Mouse (Mus musculus) MEL (cell line): ENCODE data around the gene Zer1. TPM values are rescaled to one million over a fixed set of nuclear protein-coding genes. Genes with fewer than 3 reads are reported as not detected.

Source experiments
- DNase-seq: peaks from one replicate; pipeline ENCODE4 v3.0.0; 2011; ENCODE audit warnings: low read depth, low spot score
- H3K27ac ChIP-seq: 2 replicates; pipeline ENCODE4 v1.5.1; 2012; ENCODE audit warnings: low read depth, mild to moderate bottlenecking, control low read depth, low read length, moderate library complexity; ENCODE audit not compliant: control insufficient read depth
- H3K27me3 ChIP-seq, 2 experiments: fragments of 150-350 bp in 1 of 2; sonication (generic) in 1 of 2; 2 replicates each; pipeline ENCODE4 v1.6.1; 2012; ENCODE audit warnings: low read length in 2 of 2, mild to moderate bottlenecking in 2 of 2, improper control_type of control experiment in 1 of 2, moderate library complexity in 1 of 2; ENCODE audit not compliant: insufficient read depth in 2 of 2, control insufficient read depth in 1 of 2
- H3K36me3 ChIP-seq, 2 experiments: 2 replicates each; pipeline ENCODE4 v1.6.1; 2012 to 2014; ENCODE audit warnings: low read length in 2 of 2, improper control_type of control experiment in 1 of 2, inconsistent platforms in 1 of 2, mild to moderate bottlenecking in 1 of 2; ENCODE audit not compliant: insufficient read depth in 2 of 2, control insufficient read depth in 1 of 2
- H3K4me1 ChIP-seq, 2 experiments: fragments of 150-350 bp in 1 of 2; sonication (generic) in 1 of 2; 2 replicates each; pipeline ENCODE4 v1.6.1; 2012; ENCODE audit warnings: low read length in 2 of 2, improper control_type of control experiment in 1 of 2, mild to moderate bottlenecking in 1 of 2; ENCODE audit not compliant: insufficient read depth in 2 of 2, control insufficient read depth in 1 of 2
- H3K4me3 ChIP-seq, 2 experiments: fragments of 150-350 bp in 1 of 2; sonication (generic) in 1 of 2; 2 replicates each; pipeline ENCODE4 v1.5.1; 2012; ENCODE audit warnings: low read depth in 2 of 2, low read length in 2 of 2, mild to moderate bottlenecking in 2 of 2, moderate library complexity in 2 of 2, control low read depth in 1 of 2, improper control_type of control experiment in 1 of 2; ENCODE audit not compliant: control insufficient read depth in 1 of 2, insufficient read depth in 1 of 2
- H3K79me2 ChIP-seq: 2 replicates; pipeline ENCODE4 v1.6.1; 2012; ENCODE audit warnings: mild to moderate bottlenecking, low read length, moderate library complexity; ENCODE audit not compliant: control insufficient read depth, poor library complexity, insufficient read depth
- H3K9ac ChIP-seq: 2 replicates; pipeline ENCODE4 v1.6.1; 2012; ENCODE audit warnings: low read depth, mild to moderate bottlenecking, control low read depth, low read length, moderate library complexity; ENCODE audit not compliant: control insufficient read depth, poor library complexity, severe bottlenecking
- H3K9me3 ChIP-seq: fragments of 150-350 bp; sonication (generic); replicated peaks from 2 replicates; pipeline ENCODE4 v1.6.1; 2012; ENCODE audit warnings: mild to moderate bottlenecking, low read length, improper control_type of control experiment, moderate library complexity; ENCODE audit not compliant: insufficient read depth
- BHLHE40 ChIP-seq: IDR thresholded peaks from 2 replicates; pipeline ENCODE4 v1.6.1; 2012; ENCODE audit warnings: low read depth, mild to moderate bottlenecking, inconsistent platforms, low read length, improper control_type of control experiment, borderline replicate concordance
- E2F4 ChIP-seq: IDR thresholded peaks from 2 replicates; pipeline ENCODE4 v1.6.1; 2011; ENCODE audit warnings: low read depth, low read length, improper control_type of control experiment, borderline replicate concordance
- ELF1 ChIP-seq: IDR thresholded peaks from 2 replicates; pipeline ENCODE4 v1.6.1; 2014; ENCODE audit warnings: low read depth, mild to moderate bottlenecking, inconsistent platforms, low read length, improper control_type of control experiment, moderate library complexity
- ETS1 ChIP-seq: IDR thresholded peaks from 2 replicates; pipeline ENCODE4 v1.6.1; 2012; ENCODE audit warnings: low read depth, mild to moderate bottlenecking, inconsistent platforms, low read length, improper control_type of control experiment, moderate library complexity
- JUND ChIP-seq: IDR thresholded peaks from 2 replicates; pipeline ENCODE4 v1.6.1; 2011; ENCODE audit warnings: low read depth, mild to moderate bottlenecking, improper control_type of control experiment, low read length
- KAT2A ChIP-seq: conservative IDR thresholded peaks from 2 replicates; pipeline ENCODE4 v1.6.1; 2012; ENCODE audit warnings: low read depth, low read length, improper control_type of control experiment, inconsistent platforms
- MXI1 ChIP-seq: IDR thresholded peaks from 2 replicates; pipeline ENCODE4 v1.6.1; 2011; ENCODE audit warnings: mild to moderate bottlenecking, low read depth, low read length, improper control_type of control experiment
- MYB ChIP-seq: IDR thresholded peaks from 2 replicates; pipeline ENCODE4 v1.6.1; 2011; ENCODE audit warnings: mild to moderate bottlenecking, low read depth, low read length, improper control_type of control experiment
- MYC ChIP-seq: IDR thresholded peaks from 2 replicates; pipeline ENCODE4 v1.6.1; 2011; ENCODE audit warnings: low read depth, mild to moderate bottlenecking, low read length, improper control_type of control experiment, moderate library complexity
- NRF1 ChIP-seq: IDR thresholded peaks from 2 replicates; pipeline ENCODE4 v1.6.1; 2014; ENCODE audit warnings: low read depth, mild to moderate bottlenecking, inconsistent platforms, low read length, improper control_type of control experiment, moderate library complexity; ENCODE audit not compliant: poor library complexity, insufficient read depth, severe bottlenecking
- POLR2A ChIP-seq, 2 experiments: IDR thresholded peaks; 2 replicates each; pipeline ENCODE4 v1.6.1; 2011 to 2012; ENCODE audit warnings: low read length in 2 of 2, mild to moderate bottlenecking in 2 of 2, control low read depth in 1 of 2, improper control_type of control experiment in 1 of 2, low read depth in 1 of 2, moderate library complexity in 1 of 2; ENCODE audit not compliant: control insufficient read depth in 1 of 2, insufficient read depth in 1 of 2, poor library complexity in 1 of 2
- SMC3 ChIP-seq: IDR thresholded peaks from 2 replicates; pipeline ENCODE4 v1.6.1; 2011; ENCODE audit warnings: low read depth, low read length, improper control_type of control experiment
- TAL1 ChIP-seq: IDR thresholded peaks from 2 replicates; pipeline ENCODE4 v1.6.1; 2012; ENCODE audit warnings: mild to moderate bottlenecking, inconsistent platforms, low read length, moderate library complexity, mixed read lengths
- USF1 ChIP-seq: IDR thresholded peaks from 2 replicates; pipeline ENCODE4 v1.6.1; 2014; ENCODE audit warnings: low read depth, mild to moderate bottlenecking, inconsistent platforms, low read length, improper control_type of control experiment, moderate library complexity
- USF2 ChIP-seq, 2 experiments: IDR thresholded peaks; 2 replicates each; pipeline ENCODE4 v1.6.1; 2011 to 2012; ENCODE audit warnings: improper control_type of control experiment in 2 of 2, low read length in 2 of 2, borderline replicate concordance in 1 of 2, inconsistent platforms in 1 of 2, low read depth in 1 of 2, mild to moderate bottlenecking in 1 of 2; ENCODE audit not compliant: insufficient read depth in 1 of 2
- ZKSCAN1 ChIP-seq: IDR thresholded peaks from 2 replicates; pipeline ENCODE4 v1.6.1; 2012; ENCODE audit warnings: low read depth, mild to moderate bottlenecking, inconsistent platforms, low read length, improper control_type of control experiment, moderate library complexity
- ZNF384 ChIP-seq: IDR thresholded peaks from 2 replicates; pipeline ENCODE4 v1.6.1; 2012; ENCODE audit warnings: low read depth, mild to moderate bottlenecking, inconsistent platforms, low read length, improper control_type of control experiment
- polyA plus RNA-seq, 2 experiments: library from polyadenylated mRNA; stranded (reverse) in 1 of 2; unstranded in 1 of 2; fragments of >175 nt in 1 of 2; fragments of >200 nt in 1 of 2; gene quantifications; 2 replicates each; pipeline versions ENCODE4 v1.2.1 to v1.2.4; 2012; ENCODE audit warnings: low replicate concordance in 2 of 2, low read depth in 1 of 2; ENCODE audit not compliant: insufficient read length in 2 of 2, insufficient read depth in 1 of 2, missing spikeins in 1 of 2
- total RNA-seq: library from RNA; depleted of rRNA; stranded (reverse); fragments of 300-350 nt; gene quantifications from 2 replicates; pipeline ENCODE4 v1.2.3, GENCODE M21; 2012

Zer1 gene
- total and polyA plus RNA-seq, 3 experiments = 3.9 to 14.0 TPM; not detected in 1

- TF ChIP-seq MYB = no peak
- peak in 1 of 2 experiments; percentile 55; a peak in 1 of 4 replicates for TF ChIP-seq POLR2A (IDR thresholded peaks at IDR 0.05; ENCODE audit: control insufficient read depth in 1 of 2, insufficient read depth in 1 of 2, low read depth in 1 of 2, low read length in 2 of 2, poor library complexity in 1 of 2)
- peak; percentile 77; the same call in 1 of the 2 replicates for TF ChIP-seq MYC
- TF ChIP-seq JUND = no peak
- no peak for TF ChIP-seq TAL1
- TF ChIP-seq MXI1 = peak; percentile 90
- no peak for TF ChIP-seq ZKSCAN1
- 0 out of 2 replicates have a peak, but pooled peaks have one; percentile 14 for TF ChIP-seq NRF1
- TF ChIP-seq E2F4 = no peak
- TF ChIP-seq USF1 = 0 out of 2 replicates have a peak, but pooled peaks have one; percentile 38
- TF ChIP-seq SMC3 = peak; percentile 61
- no peak for TF ChIP-seq BHLHE40
- TF ChIP-seq USF2 (IDR thresholded peaks at IDR 0.05; ENCODE audit: borderline replicate concordance in 1 of 2, insufficient read depth in 1 of 2, low read depth in 1 of 2, low read length in 2 of 2) = no peak
- TF ChIP-seq ELF1 = peak; percentile 74
- TF ChIP-seq KAT2A = no peak; the same call in 1 of the 2 replicates
- 0 out of 2 replicates have a peak, but pooled peaks have one; percentile 33 for TF ChIP-seq ETS1
- TF ChIP-seq, all 39 proteins: peak for 22
Observed at GRCm38 (mm10) chr2:30077502-30078348, 46.7 kb downstream of the Zer1 start, which contains the start of gene Pkn3 (continued).

- peak overlapping the region; percentile 6; the same call in 1 of the 2 replicates for H3K27ac ChIP-seq
- peak overlapping the region; percentile 8 to 72; a peak in 3 of 4 replicates for H3K4me3 ChIP-seq
- no peak for DNase-seq
- peaks cover 0 to 2% of the 10 kb centered on the region in 2 experiments; a peak in 1 of 4 replicates for H3K36me3 ChIP-seq
- no peaks in the 10 kb centered on the region for H3K27me3 ChIP-seq
- H3K4me1 ChIP-seq = peaks cover 0 to 5% of the 10 kb centered on the region in 2 experiments; a peak in 2 of 4 replicates
- no peak overlapping the region for H3K9ac ChIP-seq
- H3K9me3 ChIP-seq = no peaks in the 10 kb centered on the region
- H3K79me2 ChIP-seq = no peaks in the 10 kb centered on the region
- no peak for TF ChIP-seq ZNF384
- no peak for TF ChIP-seq ELF1
Observed at GRCm38 (mm10) chr2:30076959-30077358, 47.4 kb downstream of the Zer1 start.
